Mouse (Mus musculus) hindbrain, embryonic 15.5 days (tissue): ENCODE results near the gene Catsperz. TPM values are rescaled to one million over a fixed set of nuclear protein-coding genes. Genes with fewer than 3 reads are reported as not detected.
"Not testable (repeated sequence)": the region's sequence is repeated elsewhere in the genome, so short reads cannot be mapped to it uniquely, and the experiment has no call there.

Experiments
- ATAC-seq: fragments of 200-750 bp; cut with Nextera tagmentation; 2 replicates; pipeline ENCODE4 v1.8.0; 2017; ENCODE audit warnings: low read depth, moderate number of reproducible peaks, moderate TSS enrichment; ENCODE audit not compliant: low FRiP score
- H3K27ac ChIP-seq: fragments of 300-500 bp; sonication (generic); replicated peaks from 2 replicates; pipeline ENCODE4 v1.5.1; 2015; ENCODE audit warnings: mild to moderate bottlenecking, inconsistent platforms
- H3K27me3 ChIP-seq: fragments of 300-500 bp; sonication (generic); 2 replicates; pipeline ENCODE4 v1.6.1; 2015; ENCODE audit warnings: control low read depth, inconsistent platforms
- H3K36me3 ChIP-seq: fragments of 300-500 bp; sonication (generic); 2 replicates; pipeline ENCODE4 v1.6.1; 2015; ENCODE audit warnings: control low read depth, inconsistent platforms
- H3K4me1 ChIP-seq: fragments of 300-500 bp; sonication (generic); replicated peaks from 2 replicates; pipeline ENCODE4 v1.6.1; 2015; ENCODE audit warnings: control low read depth, inconsistent platforms
- H3K4me2 ChIP-seq: fragments of 300-500 bp; sonication (generic); 2 replicates; pipeline ENCODE4 v1.6.1; 2015; ENCODE audit warnings: moderate library complexity, mild to moderate bottlenecking, inconsistent platforms
- H3K4me3 ChIP-seq: fragments of 300-500 bp; sonication (generic); 2 replicates; pipeline ENCODE4 v1.5.1; 2015; ENCODE audit warnings: mild to moderate bottlenecking, inconsistent platforms
- H3K9ac ChIP-seq: fragments of 300-500 bp; sonication (generic); 2 replicates; pipeline ENCODE4 v1.6.1; 2015; ENCODE audit warnings: inconsistent platforms
- H3K9me3 ChIP-seq: fragments of 300-500 bp; sonication (generic); 2 replicates; pipeline ENCODE4 v1.6.1; 2016; ENCODE audit warnings: control low read depth, inconsistent platforms
- WGBS: fragments of 180-500 bp; shearing (Covaris S2); methylation state at CpG from one replicate; pipeline ENCODE4 v1.1.7; 2015; 5-methylcytosine and 5-hydroxymethylcytosine counted together
- polyA plus RNA-seq: library from polyadenylated mRNA; unstranded; fragments of >200 nt; fragmentation: Nextera tagmentation; extraction: Ambion mirVana; gene quantifications from 2 replicates; pipeline ENCODE4 v1.2.1, GENCODE M21; 2015

The Catsperz gene
- polyA plus RNA-seq, 1 experiment from 2014 or later: 2.0 TPM

DNA sequence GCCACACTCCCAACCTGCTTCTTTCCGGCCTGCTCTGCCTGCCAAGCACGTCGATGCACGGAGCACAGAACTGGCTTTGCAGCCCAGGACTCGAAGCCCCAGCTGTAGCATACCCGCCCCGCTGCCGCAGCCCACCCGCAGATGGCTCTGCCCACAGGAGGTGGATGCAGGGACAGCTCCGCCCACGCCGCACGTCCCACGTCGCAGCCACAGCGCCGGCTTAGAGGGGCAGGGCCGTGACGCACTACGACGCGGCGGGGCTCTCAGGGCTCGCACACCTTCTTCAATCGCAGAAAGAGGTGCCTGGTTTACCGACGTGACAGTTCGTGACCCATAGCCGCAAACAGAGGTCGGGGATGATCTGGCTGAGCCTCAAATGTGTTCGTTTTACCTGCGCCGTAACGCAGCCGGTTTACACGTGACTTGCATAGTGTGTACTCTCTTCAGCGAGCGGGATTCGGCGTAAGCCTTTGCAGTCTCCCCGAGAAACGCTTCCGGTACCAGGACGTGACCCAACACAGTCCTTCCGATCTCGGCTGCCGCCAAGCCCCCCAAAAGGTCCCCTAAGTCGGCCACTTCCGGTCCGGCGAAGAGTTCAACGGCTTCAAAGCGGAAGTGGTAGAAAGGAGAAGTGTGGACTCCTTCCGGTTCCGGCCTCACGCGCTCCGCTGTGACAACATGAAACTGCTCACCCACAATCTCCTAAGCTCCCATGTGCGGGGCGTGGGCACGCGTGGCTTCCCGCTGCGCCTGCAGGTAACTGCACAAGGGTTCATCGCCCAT lies 15.5 kb downstream of the Catsperz start, which contains the start of the genes Trmt112 and Prdx5:
Trmt112 (plus strand) TSS at position 192 of the 783 bp plus-strand sequence.
Prdx5 (minus strand) TSS at position 600 of the 783 bp plus-strand sequence.
- WGBS: under 1% methylated on average over 65 of the region's 65 CpGs
- Histone ChIP-seq H3K4me1 (peaks cover 37% of the 10 kb centered on the region), H3K9me3 (no peaks in the 10 kb centered on the region), H3K4me3 (peak within 1 kb of the TSS; percentile 52), H3K27ac (peak within 1 kb of the TSS; percentile 99), H3K9ac (peak within 1 kb of the TSS; percentile 70), H3K36me3 (peaks cover 49% of the 10 kb centered on the region), H3K27me3 (no peaks in the 10 kb centered on the region), H3K4me2 (peak within 1 kb of the TSS; percentile 82)
- peak; percentile 95 for ATAC-seq

DNA sequence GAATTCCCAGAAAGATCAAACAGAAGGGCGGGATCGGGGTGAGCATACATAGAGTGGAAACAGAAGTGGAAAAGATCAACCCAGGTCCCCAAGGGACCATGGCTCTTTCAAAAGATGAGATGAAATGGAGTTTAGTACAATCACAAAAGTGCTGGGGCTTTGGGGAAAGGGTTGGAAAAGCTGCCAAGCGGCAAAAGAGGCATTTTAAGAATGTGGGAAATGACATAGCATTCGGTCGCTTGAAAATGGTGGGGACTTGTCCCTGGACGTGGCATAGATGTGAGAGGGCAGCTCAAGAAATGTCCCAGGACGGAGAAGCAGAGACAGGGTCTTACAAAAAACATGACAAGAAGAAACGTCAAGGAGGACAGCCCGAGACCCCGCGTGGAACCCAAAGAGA lies 16.2 kb downstream of the Catsperz start:
- ATAC-seq: no peak
- no peaks in the 10 kb centered on the region for H3K9me3 ChIP-seq
- H3K4me2 ChIP-seq: peak overlapping the region; percentile 82
- 14% methylated on average over 11 of the region's 11 CpGs for WGBS
- peaks cover 52% of the 10 kb centered on the region for H3K36me3 ChIP-seq
- peak overlapping the region; percentile 52 for H3K4me3 ChIP-seq
- peak overlapping the region; percentile 99 for H3K27ac ChIP-seq
- peaks cover 37% of the 10 kb centered on the region for H3K4me1 ChIP-seq
- peak overlapping the region; percentile 70 for H3K9ac ChIP-seq
- no peaks in the 10 kb centered on the region for H3K27me3 ChIP-seq

DNA sequence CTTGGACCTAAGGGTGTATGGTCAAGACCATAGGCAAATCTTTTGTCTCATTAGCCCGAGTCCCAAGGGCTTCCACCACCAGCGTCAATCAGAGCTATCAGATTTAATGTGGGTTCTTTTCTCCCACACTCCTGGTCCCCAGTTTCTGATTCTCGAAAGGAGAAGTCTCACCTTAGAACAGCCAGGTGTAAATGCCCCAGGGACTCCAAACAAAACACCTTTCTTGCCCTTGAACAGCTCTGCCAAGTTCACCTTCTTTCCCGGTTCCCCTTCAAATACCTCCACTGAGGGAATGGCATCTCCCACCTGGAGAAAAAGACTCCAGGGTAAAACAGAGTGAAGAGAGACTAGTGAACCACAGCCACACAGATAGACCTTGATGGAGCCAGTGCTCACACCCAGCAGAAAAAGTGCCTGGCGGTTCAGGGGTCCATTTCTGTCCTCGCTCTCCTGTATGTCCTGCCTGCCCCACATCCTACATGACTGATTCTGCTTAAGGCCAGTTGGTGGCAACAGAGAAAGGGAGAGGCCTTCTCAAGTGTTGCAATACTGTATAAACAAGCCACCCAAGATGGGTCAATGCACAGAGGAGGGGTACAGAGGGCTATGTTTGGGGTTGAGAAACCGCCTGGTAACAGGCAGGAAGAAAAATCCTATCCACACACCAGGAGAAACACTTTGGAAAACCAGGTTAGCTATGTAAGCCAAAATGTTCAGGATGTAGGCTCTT lies 17.2 kb downstream of the Catsperz start:
- H3K27ac ChIP-seq: no peak overlapping the region
- 0 out of 2 replicates have a peak overlapping the region, but pooled peaks have one; percentile 0 for H3K9ac ChIP-seq
- 84% methylated on average over 7 of the region's 7 CpGs for WGBS
- peak overlapping the region; percentile 82 for H3K4me2 ChIP-seq
- H3K36me3 ChIP-seq: peaks cover 42% of the 10 kb centered on the region
- peak overlapping the region; percentile 52 for H3K4me3 ChIP-seq
- no peak for ATAC-seq
- no peaks in the 10 kb centered on the region for H3K27me3 ChIP-seq
- H3K9me3 ChIP-seq: no peaks in the 10 kb centered on the region
- H3K4me1 ChIP-seq: peaks cover 37% of the 10 kb centered on the region

DNA sequence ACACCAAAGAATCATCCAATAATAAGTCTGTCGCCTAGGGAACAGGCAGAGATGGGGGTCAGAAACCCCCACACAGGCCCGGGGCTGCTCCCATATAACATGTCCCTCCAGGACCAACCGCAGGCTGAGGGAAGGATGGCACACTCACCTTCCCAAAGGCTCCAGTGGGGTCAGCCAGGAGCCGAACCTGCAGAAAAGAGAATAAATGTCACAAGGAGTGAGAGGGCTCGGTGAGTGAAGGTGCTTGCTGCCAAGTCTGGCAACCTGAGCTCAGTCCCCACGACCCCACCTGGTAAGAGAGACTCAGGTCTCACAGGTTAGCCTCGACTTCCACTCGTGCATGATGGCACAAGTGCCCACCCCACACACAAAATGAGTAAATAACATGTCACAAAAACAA lies 18.1 kb downstream of the Catsperz start:
- Histone ChIP-seq H3K27me3 (no peaks in the 10 kb centered on the region), H3K4me1 (peaks cover 37% of the 10 kb centered on the region), H3K27ac (no peak overlapping the region), H3K4me2 (no peak overlapping the region), H3K36me3 (peaks cover 34% of the 10 kb centered on the region), H3K4me3 (no peak overlapping the region), H3K9ac (no peak overlapping the region), H3K9me3 (no peaks in the 10 kb centered on the region)
- WGBS: 94% methylated on average over 8 of the region's 8 CpGs
- ATAC-seq: no peak

DNA sequence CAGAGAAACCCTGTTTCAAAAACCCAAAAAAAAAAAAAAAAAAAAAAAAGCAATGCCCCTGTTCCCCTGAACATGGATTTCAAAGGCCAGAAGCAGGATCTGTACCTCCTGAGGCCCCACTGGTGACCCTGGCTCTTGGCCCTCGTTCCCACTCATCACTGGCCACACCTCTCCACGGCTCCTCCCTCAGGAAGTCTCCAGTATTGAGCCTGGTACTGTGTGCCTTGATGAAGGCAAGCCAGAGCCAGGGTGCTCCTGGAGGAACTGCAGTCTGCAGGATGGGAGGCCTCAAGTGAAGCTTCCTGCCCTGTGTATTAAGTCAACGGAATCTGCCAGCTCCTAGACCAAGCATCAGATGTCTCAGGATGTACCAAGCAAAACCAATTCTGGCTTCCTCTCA lies 19.0 kb downstream of the Catsperz start:
- Histone ChIP-seq H3K4me2 (no peak overlapping the region), H3K4me3 (no peak overlapping the region), H3K27me3 (no peaks in the 10 kb centered on the region), H3K9ac (no peak overlapping the region), H3K4me1 (peaks cover 30% of the 10 kb centered on the region), H3K36me3 (peaks cover 25% of the 10 kb centered on the region), H3K27ac (no peak overlapping the region), H3K9me3 (no peaks in the 10 kb centered on the region)
- 85% methylated on average over 3 of the region's 3 CpGs for WGBS
- no peak for ATAC-seq

DNA sequence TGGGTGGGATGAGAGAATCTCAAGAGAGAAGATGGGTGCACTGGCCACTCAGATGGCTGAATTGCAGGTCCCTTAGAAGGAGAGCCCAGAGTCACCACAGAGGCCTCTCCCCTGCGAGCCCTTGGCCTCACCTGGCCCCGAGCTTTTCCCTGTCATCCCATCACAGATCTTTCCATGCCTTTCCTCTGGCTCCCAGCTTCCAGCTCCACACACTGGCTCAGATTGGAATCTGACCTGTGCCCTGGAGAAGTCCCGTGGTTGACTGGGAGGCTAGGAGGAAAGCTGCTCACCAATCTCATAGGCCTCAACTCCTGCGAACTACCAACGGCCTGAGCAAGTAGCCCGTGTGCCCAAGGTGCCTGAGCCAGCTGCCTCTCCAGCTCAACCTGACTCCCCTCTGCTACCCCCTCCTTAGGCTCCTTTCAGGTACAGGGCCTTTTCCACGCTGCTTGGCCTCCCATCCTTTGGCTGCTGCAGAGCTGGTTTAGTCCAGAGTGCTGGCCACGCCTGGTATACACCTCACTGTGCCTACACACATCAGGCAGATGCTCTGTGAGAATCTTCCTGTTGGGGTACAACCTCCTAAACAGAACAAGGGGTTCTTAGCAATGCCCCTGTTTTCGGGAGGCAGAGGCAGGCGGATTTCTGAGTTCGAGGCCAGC lies 19.6 kb downstream of the Catsperz start:
- Histone ChIP-seq H3K4me1 (peaks cover 26% of the 10 kb centered on the region), H3K36me3 (peaks cover 25% of the 10 kb centered on the region), H3K9me3 (no peaks in the 10 kb centered on the region), H3K4me2 (no peak overlapping the region), H3K27ac (no peak overlapping the region), H3K9ac (no peak overlapping the region), H3K27me3 (no peaks in the 10 kb centered on the region), H3K4me3 (no peak overlapping the region)
- 98% methylated on average over 11 of the region's 11 CpGs for WGBS
- ATAC-seq: no peak

DNA sequence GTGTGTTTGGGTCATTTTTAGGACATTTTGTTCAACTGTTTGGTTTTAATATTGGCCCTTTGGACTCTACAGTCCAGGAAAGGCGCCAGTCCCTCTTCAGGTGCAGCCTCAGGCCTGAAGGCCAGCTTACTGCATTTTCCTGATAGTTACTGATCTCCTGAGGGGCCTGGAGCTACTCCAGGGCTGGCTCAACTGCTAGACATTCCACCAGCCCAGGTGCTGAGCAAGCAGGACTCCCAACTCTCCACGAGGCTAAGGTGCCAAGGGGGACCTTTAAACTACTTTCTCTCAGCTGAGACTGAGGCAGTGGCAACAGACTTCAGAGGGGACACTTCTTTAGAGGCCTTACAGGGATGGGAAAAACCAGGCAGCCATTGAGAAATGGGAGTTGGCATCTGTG lies 20.3 kb downstream of the Catsperz start:
- no peak overlapping the region for H3K9ac ChIP-seq
- no peak overlapping the region for H3K4me3 ChIP-seq
- ATAC-seq: no peak
- H3K27me3 ChIP-seq: no peaks in the 10 kb centered on the region
- H3K36me3 ChIP-seq: peaks cover 25% of the 10 kb centered on the region
- 85% methylated on average over 2 of the region's 2 CpGs for WGBS
- peaks cover 24% of the 10 kb centered on the region for H3K4me1 ChIP-seq
- no peak overlapping the region for H3K27ac ChIP-seq
- no peaks in the 10 kb centered on the region for H3K9me3 ChIP-seq
- no peak overlapping the region for H3K4me2 ChIP-seq

DNA sequence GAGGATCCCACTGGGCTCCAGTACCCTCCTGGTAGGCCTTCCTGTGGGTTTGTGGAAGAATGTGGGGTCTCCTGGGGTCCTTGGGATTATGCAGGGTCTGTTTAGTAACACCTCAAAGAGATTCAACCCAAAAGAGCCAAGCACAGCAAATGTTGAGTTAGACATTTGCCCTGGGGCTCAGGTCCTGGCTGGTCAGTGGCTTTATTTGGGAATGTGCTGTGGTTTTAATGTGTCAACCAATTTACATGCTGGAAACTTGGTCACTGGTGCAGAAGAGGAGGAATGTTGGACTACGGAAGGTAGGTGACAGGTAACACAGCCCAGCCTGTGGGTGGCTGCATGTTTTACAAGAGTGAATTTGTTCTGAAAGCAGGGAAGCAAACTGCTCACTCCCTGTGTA lies 22.1 kb downstream of the Catsperz start:
- WGBS: 88% methylated on average over 1 of the region's 1 CpGs
- no peak for ATAC-seq
- no peak overlapping the region for H3K4me3 ChIP-seq
- H3K9ac ChIP-seq: no peak overlapping the region
- H3K4me1 ChIP-seq: peaks cover 14% of the 10 kb centered on the region
- H3K4me2 ChIP-seq: no peak overlapping the region
- no peaks in the 10 kb centered on the region for H3K27me3 ChIP-seq
- peaks cover 25% of the 10 kb centered on the region for H3K36me3 ChIP-seq
- no peaks in the 10 kb centered on the region for H3K9me3 ChIP-seq
- H3K27ac ChIP-seq: no peak overlapping the region

DNA sequence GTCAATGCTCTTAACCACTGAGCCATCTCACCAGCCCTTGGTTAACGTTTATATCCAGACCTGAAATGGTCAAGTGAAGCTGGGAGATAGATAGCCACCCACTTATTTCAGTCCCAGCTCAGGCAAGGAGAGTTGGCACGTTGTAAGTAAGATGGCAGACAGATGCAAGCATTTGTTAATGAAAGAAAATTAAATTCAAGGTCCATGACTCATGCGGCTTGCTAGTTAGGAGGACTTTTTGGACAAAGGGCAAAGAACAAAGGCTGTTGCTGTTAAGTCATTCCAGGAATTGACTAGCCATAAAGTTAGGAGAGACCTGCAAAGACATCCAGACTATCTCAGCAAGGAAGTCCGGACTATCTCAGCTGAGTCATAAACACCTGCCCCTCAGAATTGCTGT lies 25.5 kb downstream of the Catsperz start:
- Histone ChIP-seq H3K9ac (no peak overlapping the region), H3K4me3 (no peak overlapping the region), H3K27me3 (no peaks in the 10 kb centered on the region), H3K4me2 (no peak overlapping the region), H3K4me1 (no peaks in the 10 kb centered on the region), H3K9me3 (no peaks in the 10 kb centered on the region), H3K27ac (no peak overlapping the region), H3K36me3 (peaks cover 3% of the 10 kb centered on the region; the same call in 1 of the 2 replicates)
- whole genome bisulfite sequencing: 81% methylated on average over 4 of the region's 4 CpGs
- ATAC-seq: no peak

DNA sequence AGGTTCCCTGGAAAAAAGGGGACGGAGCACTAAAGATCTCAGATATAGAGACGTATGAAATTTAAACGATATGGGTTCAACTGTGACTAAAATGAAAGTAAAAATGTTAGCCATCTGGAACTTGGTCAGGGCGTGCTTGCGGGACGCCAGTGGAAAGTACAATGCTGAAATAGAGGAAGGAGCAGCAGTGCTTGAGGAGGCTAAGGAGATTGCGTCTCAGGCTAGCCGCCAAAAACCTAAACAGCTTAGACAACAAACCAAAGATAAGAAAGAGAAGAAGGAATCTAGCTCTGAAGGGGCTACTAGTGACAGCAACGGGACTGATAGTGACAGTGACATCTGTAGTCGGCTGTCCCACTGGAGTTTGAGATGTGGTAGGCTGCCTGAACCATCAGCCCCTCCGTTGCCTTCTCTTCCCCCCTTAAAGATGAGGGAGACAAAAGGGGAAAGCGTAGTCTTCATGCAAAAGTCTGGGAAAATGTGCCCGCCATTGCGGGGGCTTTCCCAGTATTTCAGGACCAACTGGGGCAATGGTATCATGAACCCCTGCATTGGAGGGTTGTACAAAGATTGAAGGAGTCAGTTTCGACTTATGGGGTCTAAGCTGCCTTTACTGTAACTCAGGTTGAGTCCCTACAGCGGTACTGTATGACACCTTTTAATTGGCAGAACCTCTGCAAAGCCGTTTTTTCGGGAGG lies 29.4 kb downstream of the Catsperz start:
- H3K9ac ChIP-seq, H3K4me1 ChIP-seq, H3K27me3 ChIP-seq, ATAC-seq, H3K27ac ChIP-seq, H3K4me3 ChIP-seq, H3K36me3 ChIP-seq, H3K4me2 ChIP-seq, H3K9me3 ChIP-seq: not testable (repeated sequence)
- WGBS: 90% methylated on average over 18 of the region's 18 CpGs

DNA sequence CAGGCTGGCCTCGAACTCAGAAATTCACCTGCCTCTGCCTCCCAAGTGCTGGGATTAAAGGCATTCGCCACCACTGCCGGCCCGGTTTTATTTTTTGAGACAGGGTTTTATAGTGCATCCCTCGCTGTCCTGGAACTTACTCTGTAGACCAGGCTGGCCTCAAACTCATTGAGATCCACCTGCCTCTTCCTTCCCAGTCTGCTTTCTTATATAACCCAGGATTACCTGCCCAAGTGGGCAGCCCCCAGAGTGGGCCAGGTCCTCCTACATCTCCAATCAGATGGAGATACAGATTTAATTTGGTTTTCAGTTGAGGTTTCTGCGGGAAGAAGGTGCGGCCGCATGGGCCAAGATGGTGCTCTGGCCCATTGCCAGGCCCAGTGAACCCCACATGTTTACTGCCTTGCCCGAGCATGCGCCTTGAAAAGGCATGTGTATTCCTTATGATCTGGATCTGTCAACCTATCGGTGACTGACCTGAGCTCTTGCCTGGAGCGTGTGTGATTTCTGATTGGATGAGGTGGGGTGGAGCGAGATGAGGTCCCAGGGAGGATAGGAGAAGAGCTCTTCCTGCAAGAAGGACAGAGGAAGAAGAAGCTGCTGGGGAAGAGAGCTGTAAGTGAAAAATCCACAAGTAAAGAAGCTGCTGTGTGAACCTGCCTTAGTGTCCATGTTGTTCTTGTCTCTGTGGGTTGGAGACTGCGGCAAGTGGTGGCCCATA lies 31.3 kb downstream of the Catsperz start:
- H3K4me3 ChIP-seq: no peak overlapping the region
- no peaks in the 10 kb centered on the region for H3K4me1 ChIP-seq
- H3K9ac ChIP-seq: no peak overlapping the region
- ATAC-seq: no peak
- no peak overlapping the region for H3K4me2 ChIP-seq
- H3K36me3 ChIP-seq: no peaks in the 10 kb centered on the region
- WGBS: 93% methylated on average over 14 of the region's 14 CpGs
- no peaks in the 10 kb centered on the region for H3K9me3 ChIP-seq
- H3K27ac ChIP-seq: no peak overlapping the region
- no peaks in the 10 kb centered on the region for H3K27me3 ChIP-seq
